Mouse (Mus musculus): ENCODE measurements around the gene Greb1. TPM values are rescaled to one million over a fixed set of nuclear protein-coding genes. Genes with fewer than 3 reads are reported as not detected.
A peak's percentile ranks its signal among the peaks of the same experiment; 100 is the strongest.
"Not testable (repeated sequence)": the region's sequence is repeated elsewhere in the genome, so short reads cannot be mapped to it uniquely, and the experiment has no call there.

The Greb1 gene
- total RNA-seq, 2 experiments from 2014 or later = 0.26 to 0.49 TPM

GRCm38 (mm10) chr12:16717653-16718052, 83.0 kb downstream of the Greb1 start:
- peak; percentile 81 for ATAC-seq (replicated peaks; ENCODE audit: poor library complexity, severe bottlenecking)

- no peak for ATAC-seq (replicated peaks; ENCODE audit: poor library complexity, severe bottlenecking)
Measured at GRCm38 (mm10) chr12:16714616-16715015, 86.1 kb downstream of the Greb1 start.

- ATAC-seq (replicated peaks; ENCODE audit: poor library complexity, severe bottlenecking) = 0 out of 2 replicates have a peak, but pooled peaks have one; percentile 26
Measured at GRCm38 (mm10) chr12:16698691-16699090, 102.0 kb downstream of the Greb1 start.

DNA sequence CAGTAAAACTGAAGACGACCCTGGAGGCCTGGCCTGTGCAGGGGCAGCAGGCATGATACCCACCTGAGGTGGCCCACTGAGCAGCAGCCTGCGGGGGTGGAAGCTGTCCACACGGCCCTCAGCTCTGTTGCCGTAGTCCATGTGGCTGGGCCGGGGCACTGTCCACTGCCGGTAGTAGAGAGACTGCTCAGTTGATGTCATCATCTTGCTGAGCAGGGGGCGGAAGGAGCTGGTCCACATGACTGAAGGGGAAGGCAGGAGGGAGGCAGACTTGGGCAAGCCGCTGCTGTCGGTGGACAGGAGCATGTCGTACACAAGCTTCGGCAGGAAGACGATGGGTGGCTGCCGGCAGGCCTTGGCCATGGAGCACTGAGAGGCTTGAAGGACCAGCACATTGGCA, 104.5 kb downstream of the Greb1 start:
- ATAC-seq (replicated peaks; ENCODE audit: poor library complexity, severe bottlenecking) = peak; percentile 68

DNA sequence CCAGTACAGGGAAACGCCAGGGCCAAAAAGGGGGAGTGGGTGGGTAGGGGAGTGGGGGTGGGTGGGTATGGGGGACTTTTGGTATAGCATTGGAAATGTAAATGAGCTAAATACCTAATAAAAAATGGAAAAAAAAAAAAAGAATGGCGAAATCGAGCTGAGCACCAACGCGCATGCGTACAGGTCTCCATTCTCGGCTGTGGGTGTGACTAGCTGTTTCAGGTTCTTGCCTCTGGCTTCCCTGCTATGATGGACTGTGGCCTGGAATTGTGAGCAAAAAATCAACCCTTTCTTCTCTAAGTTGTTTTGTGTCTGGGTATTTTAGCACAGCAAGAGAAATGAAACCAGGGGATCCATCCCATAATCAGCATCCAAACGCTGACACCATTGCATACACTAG, 105.4 kb downstream of the Greb1 start:
- not testable (repeated sequence) for ATAC-seq (replicated peaks; ENCODE audit: poor library complexity, severe bottlenecking)

- peak; percentile 74 for ATAC-seq (replicated peaks; ENCODE audit: poor library complexity, severe bottlenecking)
Measured at GRCm38 (mm10) chr12:16694783-16695182, 105.9 kb downstream of the Greb1 start.

- no peak for ATAC-seq (replicated peaks; ENCODE audit: poor library complexity, severe bottlenecking)
Measured at GRCm38 (mm10) chr12:16690631-16691030, 110.1 kb downstream of the Greb1 start.

DNA sequence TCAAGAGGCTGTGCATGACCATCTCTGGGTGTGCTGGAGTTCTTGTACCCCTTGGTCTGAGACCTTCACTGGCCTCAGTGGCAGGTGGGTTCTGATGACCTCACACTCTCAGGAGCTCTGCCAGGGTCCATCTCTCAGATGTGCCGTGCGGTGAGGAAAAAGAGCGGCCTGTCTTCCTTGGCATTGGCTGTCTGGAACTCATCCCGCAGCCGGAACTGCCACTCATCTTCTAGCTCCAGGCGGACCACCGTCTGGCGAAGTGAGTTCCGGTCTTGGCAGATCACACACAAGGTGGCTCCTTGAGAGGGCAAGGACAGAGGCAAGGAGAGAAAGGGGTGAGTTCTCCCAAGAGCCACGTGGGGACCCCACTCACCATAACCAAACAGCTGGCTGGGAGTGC, 128.4 kb downstream of the Greb1 start:
- no peak for ATAC-seq (replicated peaks; ENCODE audit: poor library complexity, severe bottlenecking)

GRCm38 (mm10) chr12:16669176-16669575, 131.5 kb downstream of the Greb1 start:
- ATAC-seq (replicated peaks; ENCODE audit: poor library complexity, severe bottlenecking) = no peak

GRCm38 (mm10) chr12:16665022-16665421, 135.7 kb downstream of the Greb1 start:
- no peak for ATAC-seq (replicated peaks; ENCODE audit: poor library complexity, severe bottlenecking)

- ATAC-seq (replicated peaks; ENCODE audit: poor library complexity, severe bottlenecking) = no peak
Measured at GRCm38 (mm10) chr12:16662955-16663585, 137.6 kb downstream of the Greb1 start.

- no peak for ATAC-seq (replicated peaks; ENCODE audit: poor library complexity, severe bottlenecking)
Measured at GRCm38 (mm10) chr12:16661936-16662335, 138.8 kb downstream of the Greb1 start.

- ATAC-seq (replicated peaks; ENCODE audit: poor library complexity, severe bottlenecking) = no peak
Measured at GRCm38 (mm10) chr12:16661459-16661858, 139.2 kb downstream of the Greb1 start.

DNA sequence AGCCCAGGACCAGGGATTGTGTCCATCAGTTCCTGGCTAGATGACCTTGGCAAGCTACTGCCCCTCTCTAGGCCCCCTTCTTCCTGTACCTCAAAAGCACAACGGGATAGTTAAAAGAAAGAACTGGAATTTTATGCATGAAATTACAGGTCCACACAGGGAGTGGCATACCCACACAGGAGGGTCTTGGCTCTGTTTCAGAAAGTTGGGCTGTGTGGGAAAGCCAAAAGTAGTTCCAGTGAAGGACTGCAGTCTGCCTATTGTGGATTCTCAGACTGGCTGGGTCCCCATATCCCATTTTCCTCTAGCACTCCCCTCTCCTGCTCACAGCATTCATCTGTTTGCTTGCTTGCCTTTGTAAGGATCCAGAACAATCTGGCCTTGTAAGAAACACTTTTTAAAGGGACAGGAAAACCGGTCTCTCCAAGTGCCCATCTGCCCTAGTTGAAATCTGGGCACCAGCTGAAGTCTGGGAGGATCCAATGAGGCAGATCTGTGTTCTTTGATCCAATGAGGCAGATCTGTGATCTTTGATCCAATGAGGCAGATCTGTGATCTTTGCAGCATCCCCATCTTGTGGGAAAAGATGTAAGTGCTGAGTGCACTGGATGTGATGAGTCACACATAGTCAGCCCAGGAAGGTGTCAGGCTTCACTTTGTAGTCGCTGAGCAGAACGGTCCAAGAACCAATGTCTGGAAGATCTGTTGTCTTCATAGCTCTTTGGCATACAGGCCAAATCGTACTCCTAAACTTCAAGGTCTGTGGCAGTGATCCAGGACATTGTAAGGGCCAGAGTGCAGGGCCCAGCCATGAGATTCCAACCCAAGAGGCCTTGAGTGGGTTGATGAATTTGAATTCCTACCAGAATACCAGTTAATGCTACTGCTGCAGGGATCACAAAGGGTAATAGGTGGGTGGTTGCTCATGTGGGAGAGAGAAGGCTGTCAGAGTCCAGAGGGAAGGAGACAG, 143.5 kb downstream of the Greb1 start:
- ATAC-seq (replicated peaks; ENCODE audit: poor library complexity, severe bottlenecking) = no peak

DNA sequence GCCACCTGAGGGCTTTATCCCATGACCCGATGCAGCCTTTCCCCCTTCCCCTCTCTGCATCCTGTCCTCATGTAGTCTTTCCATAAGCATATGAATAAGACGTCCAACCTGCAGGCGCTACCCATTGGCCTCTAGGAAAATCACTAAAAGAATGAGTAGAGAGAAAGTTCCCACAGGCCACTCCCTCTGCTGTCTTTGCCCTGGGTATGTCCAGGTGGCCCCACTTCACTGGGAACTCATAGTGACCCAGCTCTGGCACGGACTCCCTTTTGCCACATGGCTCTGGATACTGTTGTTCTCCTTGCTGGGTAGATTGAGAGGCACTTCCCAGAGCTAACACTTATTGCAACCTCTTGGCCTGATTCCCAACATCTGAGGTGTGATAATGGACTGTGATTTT, 145.1 kb downstream of the Greb1 start:
- ATAC-seq (replicated peaks; ENCODE audit: poor library complexity, severe bottlenecking) = no peak

DNA sequence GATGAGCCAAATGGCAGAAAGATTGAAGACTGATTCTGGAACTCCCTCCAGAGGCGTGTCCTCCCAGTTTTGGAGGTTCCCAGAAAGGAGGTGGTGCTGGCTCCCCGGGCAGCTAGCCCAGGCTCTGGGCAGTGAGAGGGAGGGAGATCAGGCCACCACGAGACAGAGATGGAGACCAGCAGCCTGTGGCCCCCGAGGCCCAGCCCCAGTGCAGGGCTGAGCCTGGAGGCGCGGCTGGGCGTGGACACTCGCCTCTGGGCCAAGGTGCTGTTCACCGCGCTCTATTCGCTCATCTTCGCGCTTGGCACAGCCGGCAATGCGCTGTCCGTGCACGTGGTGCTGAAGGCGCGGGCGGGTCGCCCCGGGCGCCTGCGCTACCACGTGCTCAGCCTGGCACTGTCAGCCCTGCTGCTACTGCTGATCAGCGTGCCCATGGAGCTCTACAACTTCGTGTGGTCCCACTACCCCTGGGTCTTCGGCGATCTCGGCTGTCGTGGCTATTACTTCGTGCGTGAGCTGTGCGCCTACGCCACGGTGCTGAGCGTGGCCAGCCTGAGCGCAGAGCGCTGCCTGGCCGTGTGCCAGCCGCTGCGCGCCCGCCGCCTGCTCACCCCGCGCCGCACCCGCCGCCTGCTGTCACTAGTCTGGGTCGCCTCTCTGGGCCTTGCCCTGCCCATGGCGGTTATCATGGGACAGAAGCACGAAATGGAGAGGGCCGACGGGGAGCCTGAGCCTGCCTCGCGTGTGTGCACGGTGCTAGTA, 147.2 kb downstream of the Greb1 start, which contains the start of gene Ntsr2:
Gene Ntsr2 (plus strand): TSS at position 51 of the 762 bp plus-strand sequence.
- peak; percentile 98 for ATAC-seq (replicated peaks; ENCODE audit: poor library complexity, severe bottlenecking)

GRCm38 (mm10) chr12:16649819-16650218, 150.9 kb downstream of the Greb1 start:
- no peak for ATAC-seq (replicated peaks; ENCODE audit: poor library complexity, severe bottlenecking)

GRCm38 (mm10) chr12:16648273-16648672, 152.4 kb downstream of the Greb1 start:
- no peak for ATAC-seq (replicated peaks; ENCODE audit: poor library complexity, severe bottlenecking)

- no peak for ATAC-seq (replicated peaks; ENCODE audit: poor library complexity, severe bottlenecking)
Measured at GRCm38 (mm10) chr12:16646780-16647409, 153.8 kb downstream of the Greb1 start.

- no peak for ATAC-seq (replicated peaks; ENCODE audit: poor library complexity, severe bottlenecking)
Measured at GRCm38 (mm10) chr12:16644698-16645097, 156.0 kb downstream of the Greb1 start.

All from granulocyte monocyte progenitor cell, adult 5-6 weeks (primary cell).